Comparison of ENCODE assay signal across 10 mouse cellular contexts in genomic region chr4:33119118-33119517, GRCm38 (mm10). TPM values are rescaled to one million over a fixed set of nuclear protein-coding genes. Genes with fewer than 3 reads are reported as not detected.
DNase-seq lines count a peak whose midpoint lies in the region; ATAC-seq lines count a peak whose summit lies in the region.
"Not testable (repeated sequence)": the region's sequence is repeated elsewhere in the genome, so short reads cannot be mapped to it uniquely, and the experiment has no call there.
"Had no signal": no experiment of that assay in that cellular context is flagged by ENCODE, and none has a peak within 500 bp of the region (broad histone marks: within the 10 kb centered on the region; RNA-seq: fewer than 3 reads in every experiment).

No protein-coding gene starts in this region.

- not testable (repeated sequence) for H3K9me3 ChIP-seq in forebrain, embryonic 14.5 days (replicated peaks; ENCODE audit: control insufficient read depth, low read length)

- H3K4me1 ChIP-seq in forebrain, embryonic 14.5 days (ENCODE audit: control insufficient read depth, insufficient read depth, low read length), result not testable (repeated sequence)

- H3K4me3 ChIP-seq in forebrain, embryonic 14.5 days (ENCODE audit: low read depth, low read length), result not testable (repeated sequence)

- H3K36me3 ChIP-seq in forebrain, embryonic 14.5 days (ENCODE audit: control insufficient read depth, insufficient read depth, low read length), result not testable (repeated sequence)

- H3K27me3 ChIP-seq in forebrain, embryonic 14.5 days (replicated peaks; ENCODE audit: control insufficient read depth, insufficient read depth, low read length), result not testable (repeated sequence)

- H3K9ac ChIP-seq in forebrain, embryonic 14.5 days (ENCODE audit: low read length), result not testable (repeated sequence)

- 3% methylated on average over 3 of the region's 3 CpGs for WGBS in forebrain, embryonic 14.5 days

- not testable (repeated sequence) for H3K27ac ChIP-seq in forebrain, embryonic 14.5 days (ENCODE audit: low read depth, low read length)

- DNase-seq in MN1 (ENCODE audit: low spot score), result peak; percentile 74
- DNase-seq in cerebellum, adult 11 months, result peak; percentile 76
- peak; percentile 89 for DNase-seq in forebrain, embryonic 14.5 days (ENCODE audit: low spot score)
- DNase-seq in heart, postnatal 36 days, result peak; percentile 79 to 82
- peak; percentile 73 for DNase-seq in layer of hippocampus, adult 9-11 months
- peak; percentile 86 for DNase-seq in lung, postnatal 14 days
- DNase-seq in right cerebral cortex, postnatal 14 days, result peak; percentile 82
- DNase-seq in urinary bladder, postnatal 14 days (ENCODE audit: low spot score), result peak; percentile 83

- not testable (repeated sequence) for ATAC-seq in forebrain, embryonic 14.5 days

- not testable (repeated sequence) for H3K4me2 ChIP-seq in forebrain, embryonic 14.5 days (ENCODE audit: low read length)

- intact Hi-C loops in heart, postnatal 36 days (cut with DNase I), result loop anchor here (2.0 to 10.0 kb wide), 5 partner anchors 72 to 532 kb away; partner anchors contain the start of gene Ube2j1

RNA-seq across cellular contexts. Expression of gene Gabrr1, which starts 13.2 kb away (rescaled TPM):
- not detected in 2 replicates for polyA plus RNA-seq in forebrain, embryonic 14.5 days (2014; fragmentation: Nextera tagmentation; extraction: Ambion mirVana)
- under 1 TPM; 0.33 to 0.42 TPM for total RNA-seq in heart, postnatal 36 days (2021)
- polyA plus RNA-seq: stomach, embryonic 15.5 days had no signal

RNA-seq across cellular contexts. Expression of gene Gabrr2, which starts 56.3 kb away (rescaled TPM):
- polyA plus RNA-seq in forebrain, embryonic 14.5 days (2014; fragmentation: Nextera tagmentation; extraction: Ambion mirVana), result 0.34 and 0.47 TPM in 2 replicates
- total RNA-seq in heart, postnatal 36 days (2021), result 1 to 10 TPM; 1.1 to 1.9 TPM
- polyA plus RNA-seq: liver, embryonic 12.5 days had no signal
